Mouse (Mus musculus) layer of hippocampus, adult 8-10 months (tissue): ENCODE data around the gene Sept9. TPM values are rescaled to one million over a fixed set of nuclear protein-coding genes. Genes with fewer than 3 reads are reported as not detected.

Source experiments
- DNase-seq, 2 experiments: peaks; one replicate each; pipeline ENCODE4 v3.0.0; 2022; ENCODE audit warnings: low spot score in 2 of 2
- total RNA-seq, 4 experiments: library from RNA; stranded (reverse); gene quantifications; 2 replicates each; pipeline ENCODE4 v1.2.4; 2022

Gene Sept9
- total RNA-seq, 4 experiments from 2014 or later, result 99.5 to 109 (median 104) TPM

GRCm38 (mm10) chr11:117402550-117402949 lies 203.1 kb downstream of the Sept9 start:
- no peak for DNase-seq

DNA sequence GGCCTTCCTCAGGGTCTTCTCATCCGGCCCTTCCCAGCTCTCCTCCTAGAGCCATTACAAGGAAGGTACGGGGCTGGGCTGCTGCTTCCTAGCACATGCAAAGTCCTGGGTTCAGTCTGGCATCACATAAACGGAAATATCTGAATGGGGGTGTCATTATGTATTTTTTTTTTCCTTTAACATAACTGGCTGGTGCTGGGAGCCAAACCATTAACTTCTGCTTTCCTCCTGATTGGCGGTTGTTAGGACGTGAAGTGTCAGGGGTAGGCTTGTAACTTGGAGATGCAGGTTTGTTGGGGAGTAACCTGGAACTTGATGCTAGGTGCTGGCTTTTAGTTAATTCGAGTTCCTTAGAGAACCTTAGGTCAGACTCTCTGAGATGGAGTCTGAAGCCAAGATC lies 203.6 kb downstream of the Sept9 start:
- no peak for DNase-seq

DNA sequence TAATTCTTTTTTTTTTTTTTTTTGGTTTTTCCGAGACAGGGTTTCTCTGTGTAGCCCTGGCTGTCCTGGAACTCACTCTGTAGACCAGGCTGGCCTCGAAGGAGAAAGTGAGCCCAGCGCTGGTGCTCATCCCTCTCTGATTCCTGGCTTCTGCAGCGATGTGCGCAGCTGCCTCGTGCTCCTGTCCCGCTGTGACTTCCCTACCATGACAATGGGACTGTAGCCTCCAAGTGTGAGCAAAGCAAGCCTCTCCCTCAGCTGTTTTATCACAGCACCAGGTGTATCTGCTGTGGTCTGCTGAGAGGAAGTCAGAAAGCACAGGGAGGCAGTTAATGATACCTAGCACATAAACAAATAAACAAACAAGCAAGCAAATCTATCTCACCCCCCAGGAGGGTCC lies 204.3 kb downstream of the Sept9 start:
- DNase-seq, result no peak

- DNase-seq, result no peak
Measured at GRCm38 (mm10) chr11:117406711-117407110, 207.2 kb downstream of the Sept9 start.

- DNase-seq, result no peak
Measured at GRCm38 (mm10) chr11:117407196-117407595, 207.7 kb downstream of the Sept9 start.

- peak; percentile 76 to 83 for DNase-seq
Measured at GRCm38 (mm10) chr11:117407651-117408441, 208.4 kb downstream of the Sept9 start.

GRCm38 (mm10) chr11:117408442-117409031 lies 209.1 kb downstream of the Sept9 start:
- no peak for DNase-seq

DNA sequence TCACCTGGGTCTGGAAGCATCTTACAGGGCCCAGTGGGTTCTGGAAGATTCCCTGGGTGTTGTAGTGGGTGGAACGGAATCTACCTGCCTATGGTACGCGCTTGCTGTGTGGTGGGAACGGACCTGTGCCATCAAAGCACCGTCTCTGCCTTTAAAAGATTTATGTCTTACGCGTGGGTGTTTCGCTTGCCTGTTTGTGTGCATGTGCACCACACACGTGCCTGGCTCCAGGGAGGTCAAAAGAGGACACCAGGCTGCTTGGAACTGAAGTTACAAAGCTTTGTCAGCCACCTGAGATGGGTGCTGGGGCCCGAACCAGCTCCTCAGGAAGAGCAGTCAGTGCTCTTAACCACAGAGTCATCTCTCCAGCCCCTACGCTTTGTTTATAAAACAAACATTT lies 209.9 kb downstream of the Sept9 start:
- peak in 1 of 2 experiments; percentile 40 for DNase-seq

DNA sequence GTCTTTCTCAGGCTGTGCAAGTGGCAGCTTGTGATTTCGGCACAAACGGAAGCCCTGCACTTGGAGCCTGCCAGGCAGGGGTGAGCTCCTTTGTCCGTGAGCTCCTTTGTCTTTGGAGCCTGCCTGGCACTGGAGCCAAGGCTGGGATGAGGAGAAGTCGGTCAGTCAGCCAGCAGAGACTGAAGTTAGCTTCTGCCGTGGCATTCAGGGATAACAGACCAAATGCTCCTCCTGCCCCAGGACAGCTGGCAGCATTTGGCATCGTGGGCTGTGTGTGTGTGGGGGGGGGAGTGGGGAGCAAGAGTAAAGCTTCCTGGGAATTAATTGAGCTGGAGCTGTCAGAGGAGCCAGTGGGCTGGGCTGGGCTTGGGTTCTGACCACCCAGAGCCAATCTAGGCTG lies 210.6 kb downstream of the Sept9 start:
- peak; percentile 35 to 41 for DNase-seq

DNA sequence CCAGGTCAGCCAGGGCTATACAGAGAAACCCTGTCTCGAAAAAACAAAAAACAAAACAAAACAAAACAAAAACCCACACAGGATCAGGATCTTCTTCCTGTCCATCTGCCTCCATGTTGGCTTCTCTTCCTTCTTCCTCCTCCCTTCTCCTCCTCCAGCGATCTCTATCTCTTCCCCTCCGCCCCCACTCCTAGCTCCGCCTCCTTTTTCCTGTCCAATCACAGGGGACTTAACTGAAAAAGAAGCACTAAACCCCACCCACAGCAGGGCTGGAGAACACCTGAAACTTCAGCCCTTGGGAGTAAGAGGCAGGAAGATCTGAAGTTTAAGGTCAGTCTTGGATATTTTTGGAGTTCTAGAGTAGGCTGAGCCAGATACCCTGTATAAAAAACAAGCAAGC lies 212.2 kb downstream of the Sept9 start:
- no peak for DNase-seq

Other genes with a start within 250 kb of the Sept9 start
- gene Sec14l1, start 84.5 kb upstream of the Sept9 start, total RNA-seq, result 100 to 1,000 TPM; 221 to 238 (median 233) TPM